16 mouse cellular contexts compared by ENCODE assay signal in the genomic region with DNA sequence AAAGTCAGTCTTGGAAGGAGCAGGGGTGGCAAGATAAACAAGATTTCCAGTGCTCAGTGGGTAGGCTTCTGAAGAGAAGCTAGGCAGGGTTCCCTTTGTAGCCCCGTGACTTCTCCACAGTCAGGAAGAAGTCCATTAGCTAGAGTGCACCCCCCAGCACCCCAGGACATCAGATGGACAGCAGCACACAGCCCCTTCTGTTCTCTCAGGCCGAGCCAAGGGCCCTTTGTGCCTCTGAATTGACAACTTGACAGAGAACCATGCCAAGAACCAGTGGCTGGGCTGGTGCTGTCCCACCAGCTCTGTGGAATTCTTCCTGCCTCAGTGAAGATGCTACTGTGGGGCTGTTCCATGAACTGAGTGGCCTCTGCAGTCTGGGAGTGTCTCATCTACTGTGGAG. TPM values are rescaled to one million over a fixed set of nuclear protein-coding genes. Genes with fewer than 3 reads are reported as not detected.
DNase-seq lines count a peak whose midpoint lies in the region; ATAC-seq and TF ChIP-seq lines count a peak whose summit lies in the region.
"Had no signal": no experiment of that assay in that cellular context is flagged by ENCODE, and none has a peak within 500 bp of the region (broad histone marks: within the 10 kb centered on the region; RNA-seq: fewer than 3 reads in every experiment).

No protein-coding gene starts in this region.

- POLR2A ChIA-PET in Patski (lab: Charles Lee): interaction anchor here (1.0 kb wide), 1 partner anchor 14 kb away, joined by 3 read pairs; no protein-coding TSS in a partner anchor

- in situ Hi-C loops in Patski (cut with MboI; ENCODE audit: low pct_unique_long_range_greater_than_20kb): no loop called here

- DNase-seq in cerebellum, adult 2 months: no peak
- DNase-seq in cerebellum, adult 18-20 months: no peak
- peak; percentile 3 for DNase-seq in right cerebral cortex, postnatal 14 days
- DNase-seq in right cerebral cortex, postnatal 4 days: no peak
- no peak for DNase-seq in Patski (ENCODE audit: low read depth, low spot score)
- DNase-seq: adrenal gland, postnatal 25 days; embryo, embryonic 11 days; heart, postnatal 36 days had no signal

- no peak overlapping the region for H3K4me3 ChIP-seq in cerebellum, adult 2 months (replicated peaks; ENCODE audit: insufficient read depth, low read depth, low read length)
- no peak overlapping the region for H3K4me3 ChIP-seq in hindbrain, embryonic 16.5 days (ENCODE audit: low read length)
- no peak overlapping the region for H3K4me3 ChIP-seq in hindbrain, embryonic 13.5 days
- H3K4me3 ChIP-seq: embryonic facial prominence, embryonic 15.5 days; erythroblast, embryonic 14.5 days; forebrain, embryonic 12.5 days; heart, embryonic 13.5 days had no signal

- TF ChIP-seq CTCF in cerebellum, adult 2 months (IDR thresholded peaks at IDR 0.05; ENCODE audit: borderline replicate concordance, insufficient read depth, low read depth, low read length): no peak
- TF ChIP-seq CTCF in Patski (IDR thresholded peaks at IDR 0.05): no peak

- WGBS in cerebellum, adult 2 months: 4% methylated on average over 2 of the region's 2 CpGs
- WGBS in hindbrain, embryonic 16.5 days: 49% methylated on average over 2 of the region's 2 CpGs
- 54% methylated on average over 2 of the region's 2 CpGs for WGBS in hindbrain, embryonic 13.5 days

- H3K4me2 ChIP-seq in hindbrain, embryonic 16.5 days (ENCODE audit: low read length): no peak overlapping the region
- no peak overlapping the region for H3K4me2 ChIP-seq in hindbrain, embryonic 13.5 days
- H3K4me2 ChIP-seq: embryonic facial prominence, embryonic 15.5 days; forebrain, embryonic 12.5 days; heart, embryonic 13.5 days had no signal

- CTCF ChIA-PET in Patski (lab: Charles Lee): interaction anchor here (1.0 to 1.9 kb wide), 4 partner anchors 12 to 62 kb away, joined by 3 to 5 read pairs (median 4); no protein-coding TSS in a partner anchor

- H3K4me1 ChIP-seq in cerebellum, adult 2 months (ENCODE audit: control insufficient read depth, insufficient read depth, low read length): peaks cover 35% of the 10 kb centered on the region
- no peaks in the 10 kb centered on the region for H3K4me1 ChIP-seq in hindbrain, embryonic 16.5 days (ENCODE audit: control insufficient read depth, insufficient read depth, low read depth, low read length)
- H3K4me1 ChIP-seq in hindbrain, embryonic 13.5 days (replicated peaks): no peaks in the 10 kb centered on the region
- H3K4me1 ChIP-seq: forebrain, embryonic 12.5 days had no signal

- no peaks in the 10 kb centered on the region for H3K36me3 ChIP-seq in hindbrain, embryonic 16.5 days (ENCODE audit: control insufficient read depth, insufficient read depth, low read length)
- H3K36me3 ChIP-seq in hindbrain, embryonic 13.5 days: no peaks in the 10 kb centered on the region
- H3K36me3 ChIP-seq: embryonic facial prominence, embryonic 15.5 days; forebrain, embryonic 12.5 days; heart, embryonic 13.5 days had no signal

- no peak for TF ChIP-seq POLR2A in cerebellum, adult 2 months (IDR thresholded peaks at IDR 0.05; ENCODE audit: borderline replicate concordance, insufficient read depth, low read length)

- no peak overlapping the region for H3K9ac ChIP-seq in hindbrain, embryonic 16.5 days (ENCODE audit: low read depth, low read length)
- no peak overlapping the region for H3K9ac ChIP-seq in hindbrain, embryonic 13.5 days
- H3K9ac ChIP-seq: embryonic facial prominence, embryonic 15.5 days; forebrain, embryonic 12.5 days; heart, embryonic 13.5 days had no signal

- 0 out of 2 replicates have a peak, but pooled peaks have one; percentile 14 for ATAC-seq in hindbrain, embryonic 16.5 days
- no peak for ATAC-seq in hindbrain, embryonic 13.5 days (ENCODE audit: low FRiP score)
- ATAC-seq in Patski: peak; percentile 11
- ATAC-seq: forebrain, embryonic 16.5 days; intestine, embryonic 16.5 days had no signal

- H3K27ac ChIP-seq in cerebellum, adult 2 months (ENCODE audit: insufficient read depth, low read length): peak overlapping the region; percentile 80
- no peak overlapping the region for H3K27ac ChIP-seq in hindbrain, embryonic 16.5 days (ENCODE audit: low read depth, low read length)
- H3K27ac ChIP-seq in hindbrain, embryonic 13.5 days: no peak overlapping the region
- H3K27ac ChIP-seq: embryonic facial prominence, embryonic 15.5 days; forebrain, embryonic 12.5 days; heart, embryonic 13.5 days had no signal

- no peaks in the 10 kb centered on the region for H3K9me3 ChIP-seq in hindbrain, embryonic 16.5 days (ENCODE audit: control insufficient read depth, low read length)
- no peaks in the 10 kb centered on the region for H3K9me3 ChIP-seq in hindbrain, embryonic 13.5 days
- H3K9me3 ChIP-seq: embryonic facial prominence, embryonic 15.5 days; forebrain, embryonic 12.5 days; heart, embryonic 13.5 days had no signal

- no peaks in the 10 kb centered on the region for H3K27me3 ChIP-seq in cerebellum, adult 2 months (ENCODE audit: control insufficient read depth, insufficient read depth, low read length)
- H3K27me3 ChIP-seq in hindbrain, embryonic 16.5 days (replicated peaks; ENCODE audit: control insufficient read depth, insufficient read depth, low read length): no peaks in the 10 kb centered on the region
- H3K27me3 ChIP-seq in hindbrain, embryonic 13.5 days: no peaks in the 10 kb centered on the region
- no peaks in the 10 kb centered on the region for H3K27me3 ChIP-seq in Patski
- H3K27me3 ChIP-seq: embryonic facial prominence, embryonic 15.5 days had no signal

RNA-seq across cellular contexts. Expression of a gene that starts 28.4 kb away (rescaled TPM):
- polyA plus RNA-seq in cerebellum, adult 2 months (2012; rRNA removed): 43.6 and 47.1 TPM in 2 replicates
- polyA plus RNA-seq in hindbrain, embryonic 16.5 days (2015; fragmentation: Nextera tagmentation; extraction: Ambion mirVana): 42.1 and 44.5 TPM in 2 replicates
- 43.5 and 47.4 TPM in 2 replicates for polyA plus RNA-seq in hindbrain, embryonic 13.5 days (2015; fragmentation: Nextera tagmentation; extraction: Ambion mirVana)
- 39.5 TPM for polyA plus RNA-seq in Patski (2021)

RNA-seq across cellular contexts. Expression of a gene that starts 49.7 kb away (rescaled TPM):
- polyA plus RNA-seq in cerebellum, adult 2 months (2012; rRNA removed): 70.7 and 78.0 TPM in 2 replicates
- polyA plus RNA-seq in hindbrain, embryonic 16.5 days (2015; fragmentation: Nextera tagmentation; extraction: Ambion mirVana): 44.9 and 57.8 TPM in 2 replicates
- polyA plus RNA-seq in hindbrain, embryonic 13.5 days (2015; fragmentation: Nextera tagmentation; extraction: Ambion mirVana): 37.9 and 39.7 TPM in 2 replicates
- 164 TPM for polyA plus RNA-seq in Patski (2021)
